Comparison of ENCODE assay signal across 8 mouse cellular contexts in genomic region chr1:74857677-74858076, GRCm38 (mm10). TPM values are rescaled to one million over a fixed set of nuclear protein-coding genes. Genes with fewer than 3 reads are reported as not detected.
DNase-seq lines count a peak whose midpoint lies in the region; ATAC-seq and TF ChIP-seq lines count a peak whose summit lies in the region.
"Had no signal": no experiment of that assay in that cellular context is flagged by ENCODE, and none has a peak within 500 bp of the region (broad histone marks: within the 10 kb centered on the region; RNA-seq: fewer than 3 reads in every experiment).

No protein-coding gene starts in this region.

- DNase-seq in left cerebral cortex, adult 2 months (ENCODE audit: extremely low spot score in 1 of 2, low spot score in 2 of 2) = no peak
- no peak for DNase-seq in left cerebral cortex, postnatal 4 days

- no peaks in the 10 kb centered on the region for H3K9me3 ChIP-seq in embryonic facial prominence, embryonic 15.5 days (replicated peaks)
- no peaks in the 10 kb centered on the region for H3K9me3 ChIP-seq in intestine, postnatal 0 days (ENCODE audit: control insufficient read depth)
- H3K9me3 ChIP-seq in stomach, embryonic 14.5 days (ENCODE audit: control insufficient read depth, low read depth, low read length) = no peaks in the 10 kb centered on the region

- ATAC-seq in embryonic facial prominence, embryonic 15.5 days (ENCODE audit: insufficient number of reproducible peaks, low FRiP score, low TSS enrichment, low read depth) = no peak
- ATAC-seq in intestine, postnatal 0 days = no peak
- no peak for ATAC-seq in stomach, embryonic 14.5 days (ENCODE audit: insufficient number of reproducible peaks, insufficient read depth, low FRiP score, low read depth)
- ATAC-seq in erythroid progenitor cell, adult 5-6 weeks (replicated peaks; ENCODE audit: low FRiP score, poor library complexity, severe bottlenecking) = no peak
- ATAC-seq in megakaryocyte, adult 5-6 weeks (ENCODE audit: poor library complexity, severe bottlenecking) = no peak

- peak overlapping the region; percentile 80 for H3K4me3 ChIP-seq in left cerebral cortex, adult 2 months
- H3K4me3 ChIP-seq in embryonic facial prominence, embryonic 15.5 days (replicated peaks) = peak overlapping the region; percentile 37
- H3K4me3 ChIP-seq in intestine, postnatal 0 days (ENCODE audit: low read depth, low read length) = peak overlapping the region; percentile 24; the same call in 1 of the 2 replicates
- H3K4me3 ChIP-seq in stomach, embryonic 14.5 days (ENCODE audit: low read depth, low read length) = peak overlapping the region; percentile 22

- WGBS in embryonic facial prominence, embryonic 15.5 days = 2% methylated on average over 4 of the region's 4 CpGs
- WGBS in intestine, postnatal 0 days = 8% methylated on average over 4 of the region's 4 CpGs
- 8% methylated on average over 4 of the region's 4 CpGs for whole genome bisulfite sequencing in stomach, embryonic 14.5 days

- no peaks in the 10 kb centered on the region for H3K36me3 ChIP-seq in embryonic facial prominence, embryonic 15.5 days
- H3K36me3 ChIP-seq in intestine, postnatal 0 days (ENCODE audit: control insufficient read depth, insufficient read depth) = no peaks in the 10 kb centered on the region
- no peaks in the 10 kb centered on the region for H3K36me3 ChIP-seq in stomach, embryonic 14.5 days (ENCODE audit: control insufficient read depth, insufficient read depth, low read length)

- H3K9ac ChIP-seq in embryonic facial prominence, embryonic 15.5 days = no peak overlapping the region
- H3K9ac ChIP-seq in intestine, postnatal 0 days (ENCODE audit: low read depth, low read length) = no peak overlapping the region
- H3K9ac ChIP-seq in stomach, embryonic 14.5 days (replicated peaks; ENCODE audit: low read depth, low read length) = no peak overlapping the region

- no peak for TF ChIP-seq CTCF in left cerebral cortex, adult 2 months (IDR thresholded peaks at IDR 0.05)
- no peak for TF ChIP-seq CTCF in intestine, postnatal 0 days (IDR thresholded peaks at IDR 0.05; ENCODE audit: low read depth)

- H3K4me1 ChIP-seq in embryonic facial prominence, embryonic 15.5 days = peaks cover 41% of the 10 kb centered on the region
- H3K4me1 ChIP-seq in intestine, postnatal 0 days (replicated peaks; ENCODE audit: control insufficient read depth, insufficient read depth, low read length) = 0 out of 2 replicates have a peak, but pooled peaks cover 7% of the 10 kb centered on the region
- peaks cover 22% of the 10 kb centered on the region for H3K4me1 ChIP-seq in stomach, embryonic 14.5 days (ENCODE audit: control insufficient read depth, insufficient read depth, low read length)

- H3K27me3 ChIP-seq in embryonic facial prominence, embryonic 15.5 days = peaks cover 75% of the 10 kb centered on the region
- H3K27me3 ChIP-seq in intestine, postnatal 0 days (replicated peaks; ENCODE audit: control insufficient read depth, insufficient read depth, low read length) = peaks cover 69% of the 10 kb centered on the region
- H3K27me3 ChIP-seq in stomach, embryonic 14.5 days (ENCODE audit: control insufficient read depth, insufficient read depth, low read length) = peaks cover 62% of the 10 kb centered on the region

- intact Hi-C loops in left cerebral cortex, adult 2 months (cut with DNase I) = loop anchor here (2.0 kb wide), 1 partner anchor 41 kb away; no protein-coding TSS in a partner anchor
- intact Hi-C loops in left cerebral cortex, postnatal 4 days (cut with DNase I) = loop anchor here (5.0 kb wide), 1 partner anchor 50 kb away; no protein-coding TSS in a partner anchor

- peak overlapping the region; percentile 52 for H3K4me2 ChIP-seq in embryonic facial prominence, embryonic 15.5 days (replicated peaks)
- H3K4me2 ChIP-seq in intestine, postnatal 0 days (replicated peaks; ENCODE audit: low read depth) = peak overlapping the region; percentile 50
- peak overlapping the region; percentile 49; the same call in 1 of the 2 replicates for H3K4me2 ChIP-seq in stomach, embryonic 14.5 days (replicated peaks; ENCODE audit: low read depth, low read length)

- H3K27ac ChIP-seq in left cerebral cortex, adult 2 months = peak overlapping the region; percentile 96
- no peak overlapping the region for H3K27ac ChIP-seq in embryonic facial prominence, embryonic 15.5 days (replicated peaks)
- H3K27ac ChIP-seq in intestine, postnatal 0 days (ENCODE audit: low read depth, low read length) = no peak overlapping the region
- H3K27ac ChIP-seq in stomach, embryonic 14.5 days (ENCODE audit: low read length) = no peak overlapping the region

RNA-seq across cellular contexts. Expression of gene Cdk5r2, which starts 2.9 kb away (rescaled TPM):
- 100 to 1,000 TPM; 365 to 389 TPM for total RNA-seq in left cerebral cortex, adult 2 months (2021)
- total RNA-seq in left cerebral cortex, postnatal 4 days (2021) = 100 to 1,000 TPM; 227 to 230 TPM
- 0.12 and 0.13 TPM in 2 replicates for polyA plus RNA-seq in embryonic facial prominence, embryonic 15.5 days (2015; fragmentation: Nextera tagmentation; extraction: Ambion mirVana)
- 0.13 and 0.29 TPM in 2 replicates for polyA plus RNA-seq in intestine, postnatal 0 days (2015; fragmentation: Nextera tagmentation; extraction: Ambion mirVana)
- polyA plus RNA-seq in stomach, embryonic 14.5 days (2014; fragmentation: Nextera tagmentation; extraction: Ambion mirVana) = 0.33 and 0.46 TPM in 2 replicates
- not detected in 2 replicates for total RNA-seq in erythroid progenitor cell, adult 5-6 weeks (2015; ENCODE audit: low replicate concordance)
- total RNA-seq in erythroid progenitor cell, adult 5-6 weeks (2017; ENCODE audit: low replicate concordance) = not detected in 2 replicates
- not detected in 2 replicates for total RNA-seq in megakaryocyte, adult 5-6 weeks (2015)
- not detected in 2 replicates for total RNA-seq in megakaryocyte, adult 5-6 weeks (2017)
- total RNA-seq: neutrophil, adult 5-6 weeks had no signal

RNA-seq across cellular contexts. Expression of gene Fev, which starts 27.5 kb away (rescaled TPM):
- total RNA-seq in left cerebral cortex, adult 2 months (2021) = not detected
- total RNA-seq in left cerebral cortex, postnatal 4 days (2021) = not detected
- 0.24 and 0.43 TPM in 2 replicates for polyA plus RNA-seq in embryonic facial prominence, embryonic 15.5 days (2015; fragmentation: Nextera tagmentation; extraction: Ambion mirVana)
- 0.59 and 1.3 TPM in 2 replicates for polyA plus RNA-seq in intestine, postnatal 0 days (2015; fragmentation: Nextera tagmentation; extraction: Ambion mirVana)
- 1.2 TPM in 1 of 2 replicates, not detected in the other for polyA plus RNA-seq in stomach, embryonic 14.5 days (2014; fragmentation: Nextera tagmentation; extraction: Ambion mirVana)
- total RNA-seq in erythroid progenitor cell, adult 5-6 weeks (2015; ENCODE audit: low replicate concordance) = not detected in 2 replicates
- not detected in 2 replicates for total RNA-seq in erythroid progenitor cell, adult 5-6 weeks (2017; ENCODE audit: low replicate concordance)
- not detected in 2 replicates for total RNA-seq in megakaryocyte, adult 5-6 weeks (2015)
- not detected in 2 replicates for total RNA-seq in megakaryocyte, adult 5-6 weeks (2017)
- total RNA-seq: neutrophil, adult 5-6 weeks had no signal

RNA-seq across cellular contexts. Expression of gene Cryba2, which starts 35.3 kb away (rescaled TPM):
- total RNA-seq in left cerebral cortex, adult 2 months (2021) = not detected
- not detected for total RNA-seq in left cerebral cortex, postnatal 4 days (2021)
- polyA plus RNA-seq in embryonic facial prominence, embryonic 15.5 days (2015; fragmentation: Nextera tagmentation; extraction: Ambion mirVana) = 0.63 and 1.8 TPM in 2 replicates
- 0.71 and 1.2 TPM in 2 replicates for polyA plus RNA-seq in intestine, postnatal 0 days (2015; fragmentation: Nextera tagmentation; extraction: Ambion mirVana)
- 0.36 and 0.38 TPM in 2 replicates for polyA plus RNA-seq in stomach, embryonic 14.5 days (2014; fragmentation: Nextera tagmentation; extraction: Ambion mirVana)
- total RNA-seq in erythroid progenitor cell, adult 5-6 weeks (2015; ENCODE audit: low replicate concordance) = not detected in 2 replicates
- total RNA-seq in erythroid progenitor cell, adult 5-6 weeks (2017; ENCODE audit: low replicate concordance) = not detected in 2 replicates
- total RNA-seq in megakaryocyte, adult 5-6 weeks (2015) = not detected in 2 replicates
- not detected in 2 replicates for total RNA-seq in megakaryocyte, adult 5-6 weeks (2017)
- total RNA-seq: neutrophil, adult 5-6 weeks had no signal

Comparison
In these comparisons a context has a peak if more than half of its experiments do, and no peak if none do; other contexts are left out.
1. H3K4me3 ChIP-seq: peak in every context shown above with its lines; median percentile 80 in left cerebral cortex, adult 2 months; 37 in embryonic facial prominence, embryonic 15.5 days; 24 in intestine, postnatal 0 days; 22 in stomach, embryonic 14.5 days.
2. RNA of gene Cdk5r2, which starts 2.9 kb away (total RNA-seq): 365 to 389 TPM in left cerebral cortex, adult 2 months and 227 to 230 TPM in left cerebral cortex, postnatal 4 days; not detected in erythroid progenitor cell, adult 5-6 weeks and not detected in megakaryocyte, adult 5-6 weeks; every median in the first group is over 100 times any median in the second.
3. Peak in every context shown above with its lines, with median percentiles within 50 percentile points of each other: H3K4me2 ChIP-seq.